Mouse (Mus musculus): Measurements from ENCODE around the gene Rgs17. TPM values are rescaled to one million over a fixed set of nuclear protein-coding genes. Genes with fewer than 3 reads are reported as not detected.

Rgs17 gene
- polyA plus RNA-seq, 1 experiment from 2014 or later, result 0.88 TPM

DNA sequence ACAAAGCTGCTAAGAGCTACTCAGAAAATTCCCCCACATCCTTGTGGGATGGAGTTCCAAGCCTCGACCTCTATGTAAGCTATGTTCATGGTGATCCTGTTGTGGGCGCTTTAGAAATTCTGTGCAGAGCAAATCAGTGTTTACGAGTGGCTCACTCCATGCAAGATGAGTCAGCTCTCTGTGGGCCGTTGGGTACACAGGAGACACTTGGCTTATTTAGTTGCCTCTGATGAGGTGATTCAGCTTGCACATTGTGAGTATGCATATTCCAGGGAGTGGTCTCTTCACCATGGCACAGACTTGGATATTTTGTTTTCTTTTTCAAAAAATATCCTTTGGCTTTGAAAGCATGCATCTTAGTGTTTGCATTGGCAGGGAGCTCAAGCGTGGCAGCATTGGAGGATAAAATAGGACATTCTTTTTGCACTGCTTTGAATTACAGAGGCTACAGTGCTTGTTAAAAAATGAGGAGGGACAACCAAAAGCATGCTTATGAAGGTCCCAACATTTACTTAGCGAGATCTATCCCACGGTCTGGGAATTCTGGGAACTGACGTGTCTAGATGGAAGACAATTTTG is 68.8 kb downstream of the Rgs17 start:
- H3K36me3 ChIP-seq (ENCODE audit: control insufficient read depth, insufficient read depth), result no peaks in the 10 kb centered on the region
- H3K4me2 ChIP-seq (ENCODE audit: low read depth, low read length), result no peak overlapping the region
- H3K9me3 ChIP-seq (replicated peaks; ENCODE audit: control insufficient read depth, low read length), result no peaks in the 10 kb centered on the region
- H3K9ac ChIP-seq (ENCODE audit: low read length), result no peak overlapping the region
- H3K27ac ChIP-seq (ENCODE audit: low read length), result no peak overlapping the region
- no peaks in the 10 kb centered on the region for H3K4me1 ChIP-seq (ENCODE audit: control insufficient read depth, insufficient read depth, low read length)
- no peak overlapping the region for H3K4me3 ChIP-seq (ENCODE audit: low read length)
- 85% methylated on average over 8 of the region's 8 CpGs for WGBS
- H3K27me3 ChIP-seq (ENCODE audit: control insufficient read depth, insufficient read depth, low read length), result no peaks in the 10 kb centered on the region
- no peak for ATAC-seq (replicated peaks; ENCODE audit: extremely low read depth, insufficient read depth, low FRiP score)

GRCm38 (mm10) chr10:5846939-5847338 is 75.3 kb downstream of the Rgs17 start:
- no peak for ATAC-seq (replicated peaks; ENCODE audit: extremely low read depth, insufficient read depth, low FRiP score)
- H3K4me1 ChIP-seq (ENCODE audit: control insufficient read depth, insufficient read depth, low read length), result no peaks in the 10 kb centered on the region
- H3K27ac ChIP-seq (ENCODE audit: low read length), result no peak overlapping the region
- no peaks in the 10 kb centered on the region for H3K9me3 ChIP-seq (replicated peaks; ENCODE audit: control insufficient read depth, low read length)
- no peak overlapping the region for H3K4me3 ChIP-seq (ENCODE audit: low read length)
- H3K4me2 ChIP-seq (ENCODE audit: low read depth, low read length), result no peak overlapping the region
- no peaks in the 10 kb centered on the region for H3K27me3 ChIP-seq (ENCODE audit: control insufficient read depth, insufficient read depth, low read length)
- H3K9ac ChIP-seq (ENCODE audit: low read length), result no peak overlapping the region
- no peaks in the 10 kb centered on the region for H3K36me3 ChIP-seq (ENCODE audit: control insufficient read depth, insufficient read depth)
- WGBS, result 39% methylated on average over 2 of the region's 2 CpGs

DNA sequence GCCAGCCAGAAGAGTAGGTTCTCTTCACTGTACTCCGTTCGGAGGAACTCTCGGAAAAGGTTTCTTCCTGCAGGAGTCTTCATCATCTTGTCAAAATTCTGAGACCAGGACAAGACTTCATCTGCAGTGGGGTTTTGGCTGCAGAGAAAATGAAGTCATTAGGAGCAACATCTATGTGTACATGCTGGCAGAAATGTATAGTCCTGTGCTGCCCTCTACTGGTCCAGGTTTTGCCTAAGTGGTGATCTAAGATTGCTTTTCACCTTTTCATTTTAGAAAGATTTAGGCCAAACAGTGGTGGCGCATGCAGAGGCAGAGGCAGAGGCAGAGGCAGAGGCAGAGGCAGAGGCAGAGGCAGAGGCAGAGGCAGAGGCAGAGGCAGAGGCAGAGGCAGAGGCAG is 80.8 kb downstream of the Rgs17 start:
- H3K4me3 ChIP-seq (ENCODE audit: low read length), result no peak overlapping the region
- H3K36me3 ChIP-seq (ENCODE audit: control insufficient read depth, insufficient read depth), result no peaks in the 10 kb centered on the region
- no peaks in the 10 kb centered on the region for H3K9me3 ChIP-seq (replicated peaks; ENCODE audit: control insufficient read depth, low read length)
- H3K27ac ChIP-seq (ENCODE audit: low read length), result no peak overlapping the region
- no peak overlapping the region for H3K9ac ChIP-seq (ENCODE audit: low read length)
- no peak for ATAC-seq (replicated peaks; ENCODE audit: extremely low read depth, insufficient read depth, low FRiP score)
- H3K27me3 ChIP-seq (ENCODE audit: control insufficient read depth, insufficient read depth, low read length), result no peaks in the 10 kb centered on the region
- no peak overlapping the region for H3K4me2 ChIP-seq (ENCODE audit: low read depth, low read length)
- 79% methylated on average over 4 of the region's 4 CpGs for WGBS
- H3K4me1 ChIP-seq (ENCODE audit: control insufficient read depth, insufficient read depth, low read length), result no peaks in the 10 kb centered on the region

GRCm38 (mm10) chr10:5826336-5827025 is 95.7 kb downstream of the Rgs17 start:
- Histone ChIP-seq H3K9ac (ENCODE audit: low read length) (no peak overlapping the region), H3K4me2 (ENCODE audit: low read depth, low read length) (no peak overlapping the region), H3K27ac (ENCODE audit: low read length) (no peak overlapping the region), H3K27me3 (ENCODE audit: control insufficient read depth, insufficient read depth, low read length) (no peaks in the 10 kb centered on the region), H3K4me1 (ENCODE audit: control insufficient read depth, insufficient read depth, low read length) (peaks cover 15% of the 10 kb centered on the region), H3K4me3 (ENCODE audit: low read length) (no peak overlapping the region), H3K36me3 (ENCODE audit: control insufficient read depth, insufficient read depth) (peaks cover 5% of the 10 kb centered on the region; the same call in 1 of the 2 replicates), H3K9me3 (replicated peaks; ENCODE audit: control insufficient read depth, low read length) (no peaks in the 10 kb centered on the region)
- no peak for ATAC-seq (replicated peaks; ENCODE audit: extremely low read depth, insufficient read depth, low FRiP score)
- 68% methylated on average over 6 of the region's 6 CpGs for WGBS

DNA sequence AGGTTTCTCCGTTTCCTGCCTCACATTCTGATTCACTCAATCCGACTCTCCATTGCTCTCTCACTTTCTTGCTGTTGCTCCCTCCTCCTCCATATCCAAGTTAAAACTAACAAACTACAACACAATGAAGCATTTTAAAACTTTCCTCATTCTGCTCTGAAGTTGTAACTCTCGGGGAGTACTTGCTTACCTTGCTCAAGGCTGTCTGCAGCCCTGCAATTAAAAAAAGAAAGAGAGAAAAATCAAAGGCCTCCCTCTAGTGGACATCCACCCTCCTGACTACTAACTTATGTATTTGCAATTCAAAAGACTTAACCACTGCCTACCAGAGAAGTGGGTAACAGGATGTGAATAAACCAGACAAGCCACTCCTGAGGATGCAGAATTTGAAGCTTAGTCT is 97.4 kb downstream of the Rgs17 start:
- H3K36me3 ChIP-seq (ENCODE audit: control insufficient read depth, insufficient read depth), result peaks cover 5% of the 10 kb centered on the region; the same call in 1 of the 2 replicates
- peak overlapping the region; percentile 83 for H3K4me3 ChIP-seq (ENCODE audit: low read length)
- peak overlapping the region; percentile 96 for H3K27ac ChIP-seq (ENCODE audit: low read length)
- peak overlapping the region; percentile 71 for H3K9ac ChIP-seq (ENCODE audit: low read length)
- peaks cover 16% of the 10 kb centered on the region for H3K4me1 ChIP-seq (ENCODE audit: control insufficient read depth, insufficient read depth, low read length)
- 3% methylated on average over 3 of the region's 3 CpGs for WGBS
- no peaks in the 10 kb centered on the region for H3K9me3 ChIP-seq (replicated peaks; ENCODE audit: control insufficient read depth, low read length)
- H3K27me3 ChIP-seq (ENCODE audit: control insufficient read depth, insufficient read depth, low read length), result no peaks in the 10 kb centered on the region
- peak overlapping the region; percentile 86 for H3K4me2 ChIP-seq (ENCODE audit: low read depth, low read length)
- ATAC-seq (replicated peaks; ENCODE audit: extremely low read depth, insufficient read depth, low FRiP score), result no peak

- ATAC-seq (replicated peaks; ENCODE audit: extremely low read depth, insufficient read depth, low FRiP score), result peak; percentile 95
- H3K4me2 ChIP-seq (ENCODE audit: low read depth, low read length), result peak within 1 kb of the TSS; percentile 86
- H3K9me3 ChIP-seq (replicated peaks; ENCODE audit: control insufficient read depth, low read length), result no peaks in the 10 kb centered on the region
- no peaks in the 10 kb centered on the region for H3K27me3 ChIP-seq (ENCODE audit: control insufficient read depth, insufficient read depth, low read length)
- H3K4me3 ChIP-seq (ENCODE audit: low read length), result peak within 1 kb of the TSS; percentile 83
- H3K27ac ChIP-seq (ENCODE audit: low read length), result peak within 1 kb of the TSS; percentile 96
- peaks cover 13% of the 10 kb centered on the region for H3K36me3 ChIP-seq (ENCODE audit: control insufficient read depth, insufficient read depth)
- H3K9ac ChIP-seq (ENCODE audit: low read length), result peak within 1 kb of the TSS; percentile 94
- under 1% methylated on average over 47 of the region's 47 CpGs for WGBS
- peaks cover 16% of the 10 kb centered on the region for H3K4me1 ChIP-seq (ENCODE audit: control insufficient read depth, insufficient read depth, low read length)
Measured at GRCm38 (mm10) chr10:5823740-5824491, 98.3 kb downstream of the Rgs17 start, which contains the start of gene Mtrf1l. TSS of gene Mtrf1l (minus strand) at chr10:5823910.

- Histone ChIP-seq H3K36me3 (ENCODE audit: control insufficient read depth, insufficient read depth) (peaks cover 19% of the 10 kb centered on the region), H3K9me3 (replicated peaks; ENCODE audit: control insufficient read depth, low read length) (no peaks in the 10 kb centered on the region), H3K4me1 (ENCODE audit: control insufficient read depth, insufficient read depth, low read length) (peaks cover 16% of the 10 kb centered on the region), H3K27me3 (ENCODE audit: control insufficient read depth, insufficient read depth, low read length) (no peaks in the 10 kb centered on the region), H3K4me2 (ENCODE audit: low read depth, low read length) (peak overlapping the region; percentile 71), H3K27ac (ENCODE audit: low read length) (peak overlapping the region; percentile 94), H3K9ac (ENCODE audit: low read length) (peak overlapping the region; percentile 94), H3K4me3 (ENCODE audit: low read length) (peak overlapping the region; percentile 83)
- 1% methylated on average over 37 of the region's 37 CpGs for WGBS
- ATAC-seq (replicated peaks; ENCODE audit: extremely low read depth, insufficient read depth, low FRiP score), result no peak; the same call in 1 of the 2 replicates
Measured at GRCm38 (mm10) chr10:5823291-5823739, 98.9 kb downstream of the Rgs17 start.

- H3K4me2 ChIP-seq (ENCODE audit: low read depth, low read length), result no peak overlapping the region
- no peak overlapping the region for H3K9ac ChIP-seq (ENCODE audit: low read length)
- H3K27me3 ChIP-seq (ENCODE audit: control insufficient read depth, insufficient read depth, low read length), result no peaks in the 10 kb centered on the region
- WGBS, result 91% methylated on average over 3 of the region's 3 CpGs
- peaks cover 58% of the 10 kb centered on the region for H3K36me3 ChIP-seq (ENCODE audit: control insufficient read depth, insufficient read depth)
- H3K27ac ChIP-seq (ENCODE audit: low read length), result no peak overlapping the region
- no peaks in the 10 kb centered on the region for H3K9me3 ChIP-seq (replicated peaks; ENCODE audit: control insufficient read depth, low read length)
- no peak for ATAC-seq (replicated peaks; ENCODE audit: extremely low read depth, insufficient read depth, low FRiP score)
- H3K4me1 ChIP-seq (ENCODE audit: control insufficient read depth, insufficient read depth, low read length), result peaks cover 14% of the 10 kb centered on the region
- no peak overlapping the region for H3K4me3 ChIP-seq (ENCODE audit: low read length)
Measured at GRCm38 (mm10) chr10:5818772-5819171, 103.4 kb downstream of the Rgs17 start.

GRCm38 (mm10) chr10:5815968-5816367 is 106.2 kb downstream of the Rgs17 start:
- no peak for ATAC-seq (replicated peaks; ENCODE audit: extremely low read depth, insufficient read depth, low FRiP score)
- no peak overlapping the region for H3K4me3 ChIP-seq (ENCODE audit: low read length)
- H3K9ac ChIP-seq (ENCODE audit: low read length), result no peak overlapping the region
- no peak overlapping the region for H3K27ac ChIP-seq (ENCODE audit: low read length)
- no peak overlapping the region for H3K4me2 ChIP-seq (ENCODE audit: low read depth, low read length)
- no peaks in the 10 kb centered on the region for H3K27me3 ChIP-seq (ENCODE audit: control insufficient read depth, insufficient read depth, low read length)
- H3K4me1 ChIP-seq (ENCODE audit: control insufficient read depth, insufficient read depth, low read length), result no peaks in the 10 kb centered on the region
- no peaks in the 10 kb centered on the region for H3K9me3 ChIP-seq (replicated peaks; ENCODE audit: control insufficient read depth, low read length)
- WGBS, result 97% methylated on average over 2 of the region's 2 CpGs
- peaks cover 78% of the 10 kb centered on the region for H3K36me3 ChIP-seq (ENCODE audit: control insufficient read depth, insufficient read depth)

All from heart, embryonic 16.5 days (tissue).